Mouse (Mus musculus) forebrain, embryonic 13.5 days (tissue): ENCODE measurements around the gene Sergef. TPM values are rescaled to one million over a fixed set of nuclear protein-coding genes. Genes with fewer than 3 reads are reported as not detected.

ENCODE experiments used
- ATAC-seq: fragments of 200-750 bp; cut with Nextera tagmentation; 2 replicates; pipeline ENCODE4 v1.8.0; 2017
- H3K27ac ChIP-seq: fragments of 300-500 bp; sonication (generic); 2 replicates; pipeline ENCODE4 v1.5.1; 2015; ENCODE audit warnings: inconsistent platforms, mild to moderate bottlenecking, moderate library complexity
- H3K27me3 ChIP-seq: fragments of 300-500 bp; sonication (generic); 2 replicates; pipeline ENCODE4 v1.6.1; 2015; ENCODE audit warnings: mild to moderate bottlenecking, inconsistent platforms
- H3K36me3 ChIP-seq: fragments of 300-500 bp; sonication (generic); 2 replicates; pipeline ENCODE4 v1.6.1; 2015; ENCODE audit warnings: mild to moderate bottlenecking, inconsistent platforms; ENCODE audit not compliant: poor library complexity, severe bottlenecking
- H3K4me1 ChIP-seq: fragments of 300-500 bp; sonication (generic); 2 replicates; pipeline ENCODE4 v1.6.1; 2015; ENCODE audit warnings: inconsistent platforms
- H3K4me2 ChIP-seq: fragments of 300-500 bp; sonication (generic); 2 replicates; pipeline ENCODE4 v1.6.1; 2015; ENCODE audit warnings: inconsistent platforms, mild to moderate bottlenecking, moderate library complexity
- H3K4me3 ChIP-seq: fragments of 300-500 bp; sonication (generic); 2 replicates; pipeline ENCODE4 v1.5.1; 2015; ENCODE audit warnings: mild to moderate bottlenecking, inconsistent platforms
- H3K9ac ChIP-seq: fragments of 300-500 bp; sonication (generic); 2 replicates; pipeline ENCODE4 v1.6.1; 2015; ENCODE audit warnings: mild to moderate bottlenecking, inconsistent platforms
- H3K9me3 ChIP-seq: fragments of 300-500 bp; sonication (generic); replicated peaks from 2 replicates; pipeline ENCODE4 v1.6.1; 2016; ENCODE audit warnings: inconsistent platforms
- WGBS: fragments of 180-500 bp; shearing (Covaris S2); methylation state at CpG from one replicate; pipeline ENCODE4 v1.1.7; 2015; 5-methylcytosine and 5-hydroxymethylcytosine counted together
- polyA plus RNA-seq: library from polyadenylated mRNA; unstranded; fragments of >200 nt; fragmentation: Nextera tagmentation; extraction: Ambion mirVana; gene quantifications from 2 replicates; pipeline ENCODE4 v1.2.1, GENCODE M21; 2015

Gene Sergef
- polyA plus RNA-seq, 1 experiment from 2014 or later, result 25.0 TPM

DNA sequence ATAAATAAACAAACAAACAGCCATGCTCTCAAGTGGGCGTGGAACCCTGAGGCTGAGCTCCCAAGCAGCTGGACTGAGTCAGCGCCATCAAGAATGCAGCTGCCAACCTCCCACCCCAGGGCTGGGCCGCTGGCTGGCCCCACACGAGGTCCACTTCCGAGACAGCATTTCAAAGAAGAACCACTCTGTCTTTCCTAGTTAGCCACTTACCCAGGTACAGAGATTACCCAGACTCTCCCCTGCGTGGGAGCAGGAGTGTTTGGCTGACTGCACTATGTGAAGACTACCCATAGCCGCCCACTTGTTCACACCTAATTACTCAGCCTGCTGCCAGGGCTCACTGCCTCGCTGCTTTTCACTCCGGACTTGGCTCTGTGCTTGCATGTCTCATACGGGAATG lies 26.5 kb downstream of the Sergef start:
- Histone ChIP-seq H3K9me3 (no peaks in the 10 kb centered on the region), H3K4me3 (no peak overlapping the region), H3K36me3 (peaks cover 16% of the 10 kb centered on the region; the same call in 1 of the 2 replicates), H3K27ac (no peak overlapping the region), H3K9ac (no peak overlapping the region), H3K4me2 (no peak overlapping the region), H3K27me3 (no peaks in the 10 kb centered on the region), H3K4me1 (peaks cover 7% of the 10 kb centered on the region; the same call in 1 of the 2 replicates)
- ATAC-seq, result no peak
- WGBS, result 81% methylated on average over 10 of the region's 10 CpGs

DNA sequence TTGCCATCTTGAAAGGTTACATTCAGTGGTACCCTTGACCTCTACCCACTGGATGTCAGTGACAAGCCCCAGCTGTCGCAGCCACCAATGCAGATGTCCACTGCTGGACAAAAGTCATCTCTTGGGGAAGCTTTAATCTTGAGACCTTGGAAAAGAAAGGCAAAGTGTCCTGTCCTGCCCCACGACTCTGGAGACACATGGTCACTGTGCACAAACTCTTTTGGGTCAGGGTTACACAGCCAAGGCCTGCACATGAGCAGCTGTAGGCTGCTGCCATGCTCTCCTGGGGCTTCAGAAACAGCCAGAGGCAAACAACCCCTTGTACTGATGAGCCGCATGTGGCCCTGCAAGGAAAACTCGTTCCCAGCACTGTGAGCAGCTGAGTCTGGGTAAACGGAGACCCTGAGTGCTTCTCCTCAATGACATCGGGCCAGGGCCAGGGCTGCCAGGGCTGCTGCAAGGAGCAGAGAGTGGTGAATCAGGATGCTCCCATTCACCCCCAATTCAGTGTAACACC lies 27.1 kb downstream of the Sergef start:
- Histone ChIP-seq H3K9me3 (no peaks in the 10 kb centered on the region), H3K4me3 (no peak overlapping the region), H3K36me3 (peaks cover 16% of the 10 kb centered on the region; the same call in 1 of the 2 replicates), H3K27ac (no peak overlapping the region), H3K4me1 (peaks cover 7% of the 10 kb centered on the region; the same call in 1 of the 2 replicates), H3K9ac (no peak overlapping the region), H3K27me3 (no peaks in the 10 kb centered on the region), H3K4me2 (no peak overlapping the region)
- WGBS, result 84% methylated on average over 6 of the region's 6 CpGs
- ATAC-seq, result no peak

GRCm38 (mm10) chr7:46611970-46612369 lies 27.6 kb downstream of the Sergef start:
- H3K9ac ChIP-seq, result no peak overlapping the region
- no peaks in the 10 kb centered on the region for H3K9me3 ChIP-seq
- peaks cover 7% of the 10 kb centered on the region; the same call in 1 of the 2 replicates for H3K4me1 ChIP-seq
- no peak for ATAC-seq
- no peak overlapping the region for H3K27ac ChIP-seq
- 72% methylated on average over 9 of the region's 9 CpGs for WGBS
- H3K4me2 ChIP-seq, result no peak overlapping the region
- no peaks in the 10 kb centered on the region for H3K27me3 ChIP-seq
- H3K4me3 ChIP-seq, result no peak overlapping the region
- peaks cover 13% of the 10 kb centered on the region; the same call in 1 of the 2 replicates for H3K36me3 ChIP-seq

GRCm38 (mm10) chr7:46609317-46609716 lies 30.3 kb downstream of the Sergef start:
- peaks cover 12% of the 10 kb centered on the region; the same call in 1 of the 2 replicates for H3K4me1 ChIP-seq
- no peak overlapping the region for H3K4me2 ChIP-seq
- H3K36me3 ChIP-seq, result peaks cover 11% of the 10 kb centered on the region; the same call in 1 of the 2 replicates
- no peak overlapping the region for H3K9ac ChIP-seq
- H3K4me3 ChIP-seq, result no peak overlapping the region
- no peaks in the 10 kb centered on the region for H3K27me3 ChIP-seq
- ATAC-seq, result no peak
- H3K9me3 ChIP-seq, result no peaks in the 10 kb centered on the region
- H3K27ac ChIP-seq, result no peak overlapping the region
- 87% methylated on average over 4 of the region's 4 CpGs for WGBS

- Histone ChIP-seq H3K9me3 (no peaks in the 10 kb centered on the region), H3K4me2 (no peak overlapping the region), H3K4me3 (no peak overlapping the region), H3K27me3 (no peaks in the 10 kb centered on the region), H3K36me3 (peaks cover 4% of the 10 kb centered on the region; the same call in 1 of the 2 replicates), H3K27ac (no peak overlapping the region), H3K4me1 (peaks cover 22% of the 10 kb centered on the region), H3K9ac (no peak overlapping the region)
- WGBS, result 60% methylated on average over 11 of the region's 11 CpGs
- ATAC-seq, result peak; percentile 48
Observed at GRCm38 (mm10) chr7:46607428-46608055, 32.1 kb downstream of the Sergef start.

DNA sequence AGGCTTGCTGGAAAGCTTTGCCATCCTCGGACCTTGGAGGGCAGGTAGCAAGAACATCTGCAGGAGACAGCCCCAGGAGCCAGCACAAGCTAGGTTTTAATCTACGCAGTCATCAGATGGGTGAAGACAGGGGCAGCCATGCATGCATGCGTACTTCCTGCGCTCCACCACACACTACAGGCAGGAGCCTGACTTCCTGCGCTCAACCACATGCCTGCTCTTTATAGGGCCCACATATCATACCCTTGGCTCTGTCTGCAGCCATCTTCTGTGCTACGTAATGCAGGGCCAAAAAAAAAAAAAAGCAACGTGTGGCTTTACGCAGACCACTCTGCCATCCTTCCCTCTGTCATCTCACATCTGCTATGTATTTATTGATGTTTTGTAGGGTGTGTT lies 32.6 kb downstream of the Sergef start:
- ATAC-seq, result peak; percentile 42
- H3K4me3 ChIP-seq, result no peak overlapping the region
- no peaks in the 10 kb centered on the region for H3K9me3 ChIP-seq
- no peak overlapping the region for H3K27ac ChIP-seq
- no peaks in the 10 kb centered on the region for H3K27me3 ChIP-seq
- WGBS, result 64% methylated on average over 8 of the region's 8 CpGs
- no peak overlapping the region for H3K9ac ChIP-seq
- no peak overlapping the region for H3K4me2 ChIP-seq
- H3K36me3 ChIP-seq, result no peaks in the 10 kb centered on the region
- peaks cover 24% of the 10 kb centered on the region for H3K4me1 ChIP-seq

DNA sequence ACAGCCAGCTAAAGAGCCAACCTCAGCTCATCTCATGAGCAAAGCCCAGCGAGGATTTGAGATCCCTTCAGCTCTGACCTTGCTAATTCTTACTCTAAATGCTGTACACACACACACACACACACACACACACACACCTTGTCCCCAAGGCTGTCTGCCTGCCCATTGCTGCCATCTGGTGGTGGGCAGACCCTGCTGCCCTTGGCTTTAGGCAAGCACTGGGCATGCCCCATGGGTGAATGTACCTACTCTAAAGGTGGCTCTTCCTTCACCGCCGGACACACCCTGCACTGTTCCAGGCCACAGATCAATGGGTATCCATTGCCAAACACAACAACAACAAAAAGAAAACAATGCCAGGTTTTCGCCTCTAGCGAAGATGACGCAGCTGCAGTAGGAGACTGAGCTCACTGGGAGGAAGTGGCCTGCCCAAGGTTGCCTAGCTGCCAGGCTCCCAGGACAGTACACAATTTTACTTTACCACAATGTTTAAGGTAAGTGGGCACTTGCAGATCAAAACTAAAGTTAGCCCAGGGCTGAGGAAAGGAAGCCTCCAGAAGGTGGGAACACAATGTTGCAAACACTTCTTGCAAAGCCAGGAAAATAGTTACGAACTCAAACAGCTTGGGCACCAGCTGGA lies 33.1 kb downstream of the Sergef start:
- Histone ChIP-seq H3K9ac (no peak overlapping the region), H3K4me2 (no peak overlapping the region), H3K36me3 (no peaks in the 10 kb centered on the region), H3K9me3 (no peaks in the 10 kb centered on the region), H3K27ac (no peak overlapping the region), H3K4me1 (peaks cover 26% of the 10 kb centered on the region), H3K27me3 (no peaks in the 10 kb centered on the region), H3K4me3 (no peak overlapping the region)
- peak; percentile 59; the same call in 1 of the 2 replicates for ATAC-seq
- 78% methylated on average over 7 of the region's 7 CpGs for WGBS

GRCm38 (mm10) chr7:46603051-46603450 lies 36.6 kb downstream of the Sergef start:
- 65% methylated on average over 7 of the region's 7 CpGs for WGBS
- Histone ChIP-seq H3K9ac (no peak overlapping the region), H3K27ac (peak overlapping the region; percentile 85), H3K27me3 (no peaks in the 10 kb centered on the region), H3K4me3 (no peak overlapping the region), H3K36me3 (0 out of 2 replicates have a peak, but pooled peaks cover 4% of the 10 kb centered on the region), H3K4me2 (no peak overlapping the region), H3K9me3 (no peaks in the 10 kb centered on the region), H3K4me1 (peaks cover 37% of the 10 kb centered on the region)
- no peak for ATAC-seq

DNA sequence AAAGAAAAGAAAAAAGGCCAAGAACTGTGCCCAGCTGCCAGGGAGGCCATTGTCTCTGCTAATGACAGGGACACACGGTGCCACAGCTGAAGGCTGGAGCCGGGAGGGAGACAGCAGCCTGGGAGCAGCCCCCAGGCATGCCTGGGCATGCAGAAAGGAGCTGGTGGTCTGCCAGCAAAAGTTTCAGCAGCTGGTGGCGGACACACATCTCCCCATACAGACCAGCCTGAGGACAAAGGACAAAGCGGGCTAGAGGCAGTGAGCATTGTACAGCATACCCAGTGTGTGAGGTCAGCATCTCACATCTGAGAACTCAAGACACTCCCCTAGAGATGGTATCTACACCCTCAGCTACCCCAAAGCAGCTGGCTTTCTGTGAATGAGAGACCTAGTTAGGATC lies 37.5 kb downstream of the Sergef start:
- 0 out of 2 replicates have a peak, but pooled peaks cover 4% of the 10 kb centered on the region for H3K36me3 ChIP-seq
- H3K4me3 ChIP-seq, result no peak overlapping the region
- H3K27ac ChIP-seq, result peak overlapping the region; percentile 85
- H3K9me3 ChIP-seq, result no peaks in the 10 kb centered on the region
- peaks cover 37% of the 10 kb centered on the region for H3K4me1 ChIP-seq
- peak; percentile 75 for ATAC-seq
- no peak overlapping the region for H3K9ac ChIP-seq
- peak overlapping the region; percentile 25 for H3K4me2 ChIP-seq
- no peaks in the 10 kb centered on the region for H3K27me3 ChIP-seq
- 18% methylated on average over 4 of the region's 4 CpGs for WGBS

- Histone ChIP-seq H3K4me1 (peaks cover 33% of the 10 kb centered on the region), H3K4me2 (no peak overlapping the region; the same call in 1 of the 2 replicates), H3K9me3 (no peaks in the 10 kb centered on the region), H3K27ac (peak overlapping the region; percentile 85), H3K4me3 (no peak overlapping the region), H3K27me3 (no peaks in the 10 kb centered on the region), H3K36me3 (0 out of 2 replicates have a peak, but pooled peaks cover 4% of the 10 kb centered on the region), H3K9ac (peak overlapping the region; percentile 27; the same call in 1 of the 2 replicates)
- ATAC-seq, result no peak
- WGBS, result 55% methylated on average over 5 of the region's 5 CpGs
Observed at GRCm38 (mm10) chr7:46601097-46601496, 38.5 kb downstream of the Sergef start.

DNA sequence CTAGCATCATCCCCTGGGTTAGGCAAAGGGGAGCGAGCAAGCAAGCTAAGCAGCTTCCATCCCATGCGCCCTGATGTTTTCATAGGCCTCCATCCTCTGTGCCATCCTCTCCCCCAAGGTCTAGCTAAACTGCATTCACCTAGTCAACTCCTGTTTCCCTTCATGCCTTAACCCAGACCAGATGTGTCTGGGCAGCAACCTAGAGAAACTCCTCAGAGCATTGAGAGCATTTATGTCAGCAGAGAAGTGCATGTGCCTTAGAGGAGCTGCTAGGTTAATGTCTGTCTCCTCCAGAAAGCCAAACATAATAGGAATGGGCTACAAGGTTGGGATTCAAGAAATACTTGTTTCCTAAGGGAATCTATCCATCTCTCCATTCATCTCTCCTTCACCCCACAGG lies 42.6 kb downstream of the Sergef start:
- no peak overlapping the region for H3K4me2 ChIP-seq
- H3K27me3 ChIP-seq, result no peaks in the 10 kb centered on the region
- no peaks in the 10 kb centered on the region for H3K9me3 ChIP-seq
- H3K36me3 ChIP-seq, result 0 out of 2 replicates have a peak, but pooled peaks cover 4% of the 10 kb centered on the region
- peaks cover 16% of the 10 kb centered on the region for H3K4me1 ChIP-seq
- WGBS, result 87% methylated on average over 2 of the region's 2 CpGs
- no peak for ATAC-seq
- no peak overlapping the region for H3K27ac ChIP-seq
- H3K9ac ChIP-seq, result no peak overlapping the region
- H3K4me3 ChIP-seq, result no peak overlapping the region

GRCm38 (mm10) chr7:46591546-46591945 lies 48.1 kb downstream of the Sergef start:
- Histone ChIP-seq H3K27ac (no peak overlapping the region), H3K27me3 (no peaks in the 10 kb centered on the region), H3K4me3 (no peak overlapping the region), H3K9me3 (no peaks in the 10 kb centered on the region), H3K36me3 (0 out of 2 replicates have a peak, but pooled peaks cover 8% of the 10 kb centered on the region), H3K4me2 (no peak overlapping the region), H3K4me1 (0 out of 2 replicates have a peak, but pooled peaks cover 6% of the 10 kb centered on the region), H3K9ac (no peak overlapping the region)
- WGBS, result 87% methylated on average over 7 of the region's 7 CpGs
- ATAC-seq, result no peak
